In the genomic region with DNA sequence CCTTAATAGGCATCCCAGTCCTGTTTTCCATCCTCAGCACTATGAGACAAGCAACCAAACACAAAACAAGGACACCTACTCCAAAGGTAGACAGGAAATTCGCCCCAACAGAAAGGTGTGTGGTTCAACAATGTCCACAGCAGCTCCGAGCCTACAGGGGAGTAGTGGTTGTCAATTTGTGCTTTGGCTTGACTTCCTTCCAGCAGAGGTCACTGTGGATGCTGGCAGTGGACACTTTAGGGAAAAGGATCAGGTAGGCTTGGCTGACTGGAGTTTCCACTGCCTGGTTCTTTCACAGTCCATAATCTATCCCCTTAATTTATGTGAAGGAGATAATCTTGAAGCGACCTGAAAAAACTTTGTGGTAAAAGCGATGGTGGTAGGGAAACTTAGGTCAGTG, we compare ENCODE assay signal across 9 mouse cellular contexts. TPM values are rescaled to one million over a fixed set of nuclear protein-coding genes. Genes with fewer than 3 reads are reported as not detected.
DNase-seq lines count a peak whose midpoint lies in the region; ATAC-seq and TF ChIP-seq lines count a peak whose summit lies in the region.
"Had no signal": no experiment of that assay in that cellular context is flagged by ENCODE, and none has a peak within 500 bp of the region (broad histone marks: within the 10 kb centered on the region; RNA-seq: fewer than 3 reads in every experiment).

No protein-coding gene starts in this region.

- ATAC-seq in kidney, embryonic 15.5 days (replicated peaks; ENCODE audit: low FRiP score): no peak
- ATAC-seq in inflammation-experienced regulatory T-cells, adult 6 months: no peak

- no peak overlapping the region for H3K4me3 ChIP-seq in kidney, embryonic 15.5 days (replicated peaks)
- no peak overlapping the region for H3K4me3 ChIP-seq in cerebellum, adult 2 months (replicated peaks; ENCODE audit: insufficient read depth, low read depth, low read length)

- no peak for TF ChIP-seq POLR2A in cerebellum, adult 2 months (IDR thresholded peaks at IDR 0.05; ENCODE audit: borderline replicate concordance, insufficient read depth, low read length)

- H3K4me2 ChIP-seq in kidney, embryonic 15.5 days: no peak overlapping the region

- TF ChIP-seq CTCF in cerebellum, adult 2 months (IDR thresholded peaks at IDR 0.05; ENCODE audit: borderline replicate concordance, insufficient read depth, low read depth, low read length): peak; percentile 58

- no peak overlapping the region for H3K9ac ChIP-seq in kidney, embryonic 15.5 days
- H3K9ac ChIP-seq: embryonic facial prominence, embryonic 13.5 days had no signal

- no peak overlapping the region for H3K27ac ChIP-seq in kidney, embryonic 15.5 days
- no peak overlapping the region for H3K27ac ChIP-seq in cerebellum, adult 2 months (ENCODE audit: insufficient read depth, low read length)
- H3K27ac ChIP-seq: embryonic facial prominence, embryonic 13.5 days had no signal

- peak; percentile 19 for DNase-seq in kidney, adult 18-20 months
- peak; percentile 44 for DNase-seq in NIH3T3 (ENCODE audit: low read depth)
- peak; percentile 43 to 60 for DNase-seq in cerebellum, adult 2 months
- peak; percentile 14 for DNase-seq in lung, postnatal 14 days
- DNase-seq in ovary, postnatal 14 days (ENCODE audit: low spot score): no peak
- DNase-seq: right cerebral cortex, adult 18-20 months had no signal

- H3K4me1 ChIP-seq in kidney, embryonic 15.5 days: peaks cover 28% of the 10 kb centered on the region
- peaks cover 6% of the 10 kb centered on the region; the same call in 1 of the 2 replicates for H3K4me1 ChIP-seq in cerebellum, adult 2 months (ENCODE audit: control insufficient read depth, insufficient read depth, low read length)

- no peaks in the 10 kb centered on the region for H3K9me3 ChIP-seq in kidney, embryonic 15.5 days (replicated peaks)
- H3K9me3 ChIP-seq: embryonic facial prominence, embryonic 13.5 days had no signal

- 59% methylated on average over 4 of the region's 4 CpGs for WGBS in kidney, embryonic 15.5 days
- 65% methylated on average over 4 of the region's 4 CpGs for WGBS in cerebellum, adult 2 months

- no peaks in the 10 kb centered on the region for H3K36me3 ChIP-seq in kidney, embryonic 15.5 days
- H3K36me3 ChIP-seq: embryonic facial prominence, embryonic 13.5 days had no signal

- peaks cover 44% of the 10 kb centered on the region for H3K27me3 ChIP-seq in kidney, embryonic 15.5 days
- H3K27me3 ChIP-seq in cerebellum, adult 2 months (ENCODE audit: control insufficient read depth, insufficient read depth, low read length): no peaks in the 10 kb centered on the region

RNA-seq across cellular contexts. Expression of a gene that starts 2.6 kb away (rescaled TPM):
- 1.7 and 7.4 TPM in 2 replicates for polyA plus RNA-seq in kidney, embryonic 15.5 days (2015; fragmentation: Nextera tagmentation; extraction: Ambion mirVana)
- polyA plus RNA-seq in cerebellum, adult 2 months (2012; rRNA removed): 8.7 and 9.2 TPM in 2 replicates
- not detected for polyA plus RNA-seq in inflammation-experienced regulatory T-cells, adult 6 months (2017; shearing (Covaris generic))
